Mouse (Mus musculus): ENCODE results near the gene Nabp1.
A peak's percentile ranks its signal among the peaks of the same experiment; 100 is the strongest.
"Not testable (repeated sequence)": the region's sequence is repeated elsewhere in the genome, so short reads cannot be mapped to it uniquely, and the experiment has no call there.

Gene Nabp1

DNA sequence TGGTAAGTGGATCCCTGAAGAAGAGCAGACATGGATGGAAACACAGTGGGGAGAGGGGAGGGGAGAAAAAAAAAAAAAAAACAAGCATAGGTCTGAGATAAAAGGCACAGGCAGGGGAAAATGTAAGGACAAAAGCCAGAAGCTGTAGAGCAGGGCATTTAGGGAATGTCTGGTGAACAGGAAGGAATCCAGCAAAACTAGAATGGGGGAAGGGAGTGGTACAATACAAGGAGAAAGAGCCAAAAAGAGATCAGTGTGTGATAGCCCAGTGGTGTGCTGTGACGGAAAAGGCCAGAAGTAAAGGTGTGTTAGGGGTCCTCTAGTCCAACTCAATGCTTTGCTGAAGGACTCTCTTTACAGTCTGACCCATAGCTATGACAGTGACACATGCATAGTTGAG lies 8.1 kb upstream of the Nabp1 start:
- DNase-seq (ENCODE audit: low spot score), result no peak

DNA sequence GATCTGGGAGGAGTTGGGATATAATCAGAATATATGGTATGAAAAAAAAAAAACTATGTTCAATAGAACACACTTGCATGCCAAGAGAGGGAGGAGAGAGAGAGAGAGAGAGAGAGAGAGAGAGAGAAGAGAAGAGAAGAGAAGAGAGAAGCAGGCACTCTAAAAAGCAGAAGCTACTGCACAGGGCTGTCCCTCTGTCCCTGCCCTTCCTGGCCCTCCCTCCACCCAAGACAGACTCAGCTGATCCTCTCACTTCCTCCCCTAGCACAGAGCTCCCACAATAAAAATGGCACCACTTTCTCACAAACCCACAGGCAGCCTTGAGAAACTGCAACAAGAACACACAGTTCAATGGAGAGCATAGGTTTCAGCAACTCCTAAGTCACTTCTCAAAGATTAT lies 2.2 kb upstream of the Nabp1 start:
- DNase-seq (ENCODE audit: low spot score), result no peak

- DNase-seq (ENCODE audit: low spot score), result no peak
Observed at GRCm38 (mm10) chr1:51479691-51480090, 1.5 kb upstream of the Nabp1 start.

DNA sequence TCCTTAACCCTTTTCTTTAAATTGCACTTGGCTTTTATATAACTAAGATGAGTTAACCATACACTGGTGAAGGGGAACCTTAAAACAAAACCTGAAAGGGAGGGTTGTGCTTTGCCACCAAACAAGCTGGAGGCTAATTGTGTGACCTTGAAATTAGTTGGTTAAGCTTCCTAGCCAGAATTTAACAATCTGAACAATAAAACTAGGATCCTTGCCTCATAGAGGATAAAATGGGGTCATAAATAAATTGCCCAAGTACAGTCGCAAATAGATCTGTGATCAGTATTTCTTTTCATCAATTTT lies 753 bp upstream of the Nabp1 start:
- no peak for DNase-seq (ENCODE audit: low spot score)

DNA sequence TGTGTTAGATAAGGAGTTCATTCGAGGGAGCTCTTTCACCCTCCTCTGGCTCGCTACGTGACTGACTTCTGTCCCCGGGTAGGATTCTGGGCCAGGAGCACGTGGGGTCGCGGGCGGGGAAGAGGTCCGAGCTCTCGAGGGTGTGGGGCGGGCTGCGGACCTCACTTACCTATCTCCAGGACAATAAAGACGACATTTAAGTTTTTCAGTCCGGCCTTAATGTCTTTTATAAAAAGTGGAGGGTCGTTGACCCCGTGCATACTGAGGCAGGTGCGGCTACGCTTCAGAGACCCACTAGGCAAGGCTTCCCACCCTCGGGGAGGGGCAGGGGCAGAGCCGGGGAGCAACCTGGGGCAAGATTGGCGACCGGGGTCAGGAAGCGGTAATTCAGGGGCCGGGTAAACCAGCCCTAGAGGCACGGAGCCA lies 556 bp downstream of the Nabp1 start:
- peak; percentile 12 for DNase-seq (ENCODE audit: low spot score)

GRCm38 (mm10) chr1:51476405-51476804 lies 1.8 kb downstream of the Nabp1 start:
- DNase-seq (ENCODE audit: low spot score), result no peak

- DNase-seq (ENCODE audit: low spot score), result no peak
Observed at GRCm38 (mm10) chr1:51468077-51468476, 10.1 kb downstream of the Nabp1 start.

DNA sequence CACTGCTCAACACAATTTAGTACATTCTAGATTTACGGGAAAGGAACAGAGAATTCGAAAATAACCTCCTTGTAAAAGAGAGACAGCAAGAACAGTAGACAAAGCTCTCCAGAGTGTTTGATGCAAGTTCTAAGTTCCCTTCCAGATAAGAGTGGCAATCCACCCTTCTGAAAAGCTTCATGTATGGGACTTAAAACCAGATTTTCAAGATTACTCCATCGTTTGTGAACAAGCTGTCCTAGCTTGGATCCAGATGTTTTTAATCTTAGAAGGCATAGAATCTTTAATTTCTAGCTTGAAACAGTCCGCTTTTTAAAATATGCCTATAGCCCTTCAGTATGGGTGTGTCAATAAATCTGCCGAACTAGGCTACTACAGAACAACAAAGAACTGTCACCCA lies 11.0 kb downstream of the Nabp1 start:
- DNase-seq (ENCODE audit: low spot score), result no peak

DNA sequence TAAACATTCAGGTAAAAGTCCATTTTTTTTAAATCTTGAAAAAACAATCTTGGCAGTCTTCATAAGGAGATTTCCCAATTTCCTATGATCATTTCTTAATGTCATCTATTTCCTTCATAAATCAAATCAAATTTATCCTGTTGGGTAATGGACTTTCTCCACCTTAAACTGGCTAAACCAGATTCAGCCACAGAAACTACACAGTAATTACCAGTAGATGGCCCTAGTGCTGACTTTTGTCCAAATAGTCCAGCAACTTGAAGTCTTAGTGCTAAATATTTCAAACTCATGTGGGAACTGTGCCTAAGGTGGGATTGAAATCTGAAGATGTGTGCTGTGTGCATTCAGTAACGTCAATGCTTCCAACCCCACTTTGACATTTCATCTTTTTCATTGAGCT lies 11.8 kb downstream of the Nabp1 start:
- DNase-seq (ENCODE audit: low spot score), result no peak

GRCm38 (mm10) chr1:51465285-51465684 lies 12.9 kb downstream of the Nabp1 start:
- no peak for DNase-seq (ENCODE audit: low spot score)

GRCm38 (mm10) chr1:51463038-51463437 lies 15.2 kb downstream of the Nabp1 start:
- DNase-seq (ENCODE audit: low spot score), result no peak

DNA sequence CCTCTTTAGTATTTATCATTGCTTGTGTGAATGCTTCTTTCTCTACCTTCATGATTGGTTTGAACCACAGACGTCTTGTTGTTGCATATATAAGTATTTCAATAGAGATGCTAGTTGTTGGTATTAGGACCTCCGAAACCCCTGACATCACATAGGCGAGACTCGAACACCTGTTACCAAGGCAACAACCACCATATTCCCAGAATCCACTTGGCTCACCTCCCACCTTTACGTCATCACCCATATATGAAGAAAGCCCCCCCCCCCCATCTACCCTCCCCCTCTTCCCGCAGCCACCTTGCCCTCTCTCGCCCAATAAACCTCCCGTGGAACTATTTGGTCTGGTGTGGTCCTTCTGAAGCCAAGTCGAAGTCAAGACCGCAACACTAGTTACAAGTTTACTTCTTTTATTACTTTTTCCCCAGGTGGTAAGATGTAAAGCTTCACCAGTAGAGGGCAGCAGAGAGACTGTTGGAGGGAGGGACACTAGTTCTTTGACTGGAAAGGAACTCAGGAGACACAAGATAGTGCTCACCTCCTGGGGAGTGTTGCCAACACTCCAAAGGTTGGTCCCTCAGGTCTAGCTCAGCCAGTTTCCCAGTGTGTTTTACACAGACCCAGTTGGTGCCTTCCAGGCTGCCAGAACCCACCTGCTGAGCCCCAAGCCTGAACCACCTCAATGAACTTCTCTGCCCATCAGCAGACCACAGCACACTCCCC lies 19.3 kb downstream of the Nabp1 start:
- no peak for DNase-seq (ENCODE audit: low spot score)

DNA sequence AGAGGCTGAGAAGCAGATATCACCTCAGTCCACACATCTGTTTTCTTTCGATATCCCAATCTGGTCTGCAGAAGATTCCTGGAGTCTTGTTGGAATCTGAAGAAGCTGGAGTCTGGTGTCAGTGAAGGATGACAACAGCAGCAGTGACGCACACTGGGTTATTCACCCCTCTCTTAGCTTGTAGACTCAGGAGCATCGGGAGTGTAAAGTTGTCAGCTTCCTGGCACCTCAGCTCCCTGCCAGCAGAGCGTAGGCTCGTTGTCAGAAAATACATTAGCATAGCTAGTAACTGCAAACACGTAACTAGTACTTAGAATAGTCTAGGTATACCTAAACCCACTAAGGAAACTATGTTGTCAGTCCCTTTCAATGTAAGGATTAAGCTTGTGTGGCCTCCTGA lies 20.1 kb downstream of the Nabp1 start:
- no peak for DNase-seq (ENCODE audit: low spot score)

DNA sequence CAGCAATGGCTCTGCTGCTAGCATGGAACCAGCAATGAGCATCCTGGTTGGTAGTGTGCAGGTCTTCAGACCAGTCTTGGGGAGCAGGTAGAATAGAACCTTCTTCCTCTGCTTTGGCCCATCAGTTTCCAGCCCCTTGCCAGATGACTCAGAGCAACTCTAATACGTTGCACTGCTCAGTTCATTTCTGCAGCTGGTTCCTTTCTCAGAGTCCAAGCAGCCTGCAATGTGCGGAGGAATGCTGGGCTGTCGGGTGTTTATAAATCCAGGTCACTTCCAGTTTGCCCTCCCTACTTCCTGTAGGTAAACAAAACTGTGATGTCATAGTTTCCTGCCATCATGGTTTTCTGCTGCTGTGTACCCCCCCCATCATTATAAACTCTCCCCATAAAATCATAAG lies 21.0 kb downstream of the Nabp1 start:
- no peak for DNase-seq (ENCODE audit: low spot score)

- DNase-seq (ENCODE audit: low spot score), result no peak
Observed at GRCm38 (mm10) chr1:51448789-51449188, 29.4 kb downstream of the Nabp1 start.

DNA sequence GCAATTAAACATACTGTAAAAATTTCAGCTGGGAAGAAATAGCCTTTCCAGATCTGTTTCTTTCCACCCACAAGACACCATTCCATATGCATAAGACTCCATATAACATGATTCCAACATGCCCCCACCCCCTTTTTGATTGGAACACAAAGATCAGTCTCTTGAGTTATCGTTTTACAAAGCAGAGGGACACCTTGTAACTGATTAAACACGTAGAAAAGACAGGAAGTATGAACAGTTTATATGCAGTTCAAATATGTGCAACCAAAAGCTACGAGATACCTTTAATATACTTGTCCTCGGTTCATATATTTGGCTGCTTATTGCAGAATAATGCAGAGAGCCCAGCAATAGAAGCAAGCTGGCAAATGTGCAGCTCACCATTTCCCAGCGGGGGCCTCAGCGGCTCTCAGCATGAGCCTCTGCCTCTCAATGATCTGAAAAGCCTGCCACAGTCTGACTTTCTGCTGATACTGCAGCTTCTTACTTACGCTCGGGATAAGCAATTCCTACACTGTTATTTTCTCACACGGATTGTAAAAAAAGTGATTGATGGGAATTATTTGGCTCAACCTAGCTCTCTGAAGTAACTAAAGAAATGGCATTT lies 32.3 kb downstream of the Nabp1 start:
- no peak for DNase-seq (ENCODE audit: low spot score)

- DNase-seq (ENCODE audit: low spot score), result no peak
Observed at GRCm38 (mm10) chr1:51445161-51445853, 32.9 kb downstream of the Nabp1 start.

GRCm38 (mm10) chr1:51429775-51430174 lies 48.5 kb downstream of the Nabp1 start:
- no peak for DNase-seq (ENCODE audit: low spot score)

DNA sequence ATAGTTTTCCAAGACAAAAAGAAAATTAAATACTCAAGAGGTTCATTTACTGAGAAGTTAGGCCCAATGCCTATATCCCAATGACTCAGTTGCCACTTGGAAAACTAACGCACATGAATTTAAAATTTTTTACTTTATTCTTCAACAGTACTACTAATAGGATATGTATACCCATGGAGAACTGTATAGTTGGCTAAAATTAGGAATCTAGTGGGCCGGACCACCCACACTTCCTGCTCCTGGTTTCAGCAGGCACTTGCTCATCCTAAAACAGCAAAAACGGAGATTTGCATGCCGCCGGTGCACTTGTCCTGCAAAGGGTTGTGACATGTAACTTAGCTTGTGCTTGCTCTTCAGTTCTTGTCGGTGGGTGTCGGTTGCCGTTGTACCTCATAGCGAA lies 51.9 kb downstream of the Nabp1 start:
- DNase-seq (ENCODE audit: low spot score), result no peak

DNA sequence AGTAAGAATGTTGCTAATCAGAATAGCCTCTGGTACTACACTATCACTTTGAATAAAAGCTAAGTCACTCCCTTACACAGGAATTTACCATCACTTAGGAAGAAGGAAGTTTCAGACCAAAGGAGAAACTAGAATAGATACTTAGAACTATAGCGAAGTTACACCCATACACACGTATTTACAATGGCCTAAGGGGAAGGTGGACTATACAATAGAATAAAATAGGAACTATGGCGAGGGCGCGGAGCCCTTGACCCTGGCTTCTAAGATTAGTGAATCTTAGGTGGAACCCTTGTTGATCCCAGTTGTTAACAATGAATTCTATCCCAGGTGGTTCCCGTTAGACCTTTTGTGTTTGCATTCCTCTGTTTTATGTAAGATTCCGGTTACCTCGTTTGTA lies 57.2 kb downstream of the Nabp1 start:
- DNase-seq (ENCODE audit: low spot score), result not testable (repeated sequence)

DNA sequence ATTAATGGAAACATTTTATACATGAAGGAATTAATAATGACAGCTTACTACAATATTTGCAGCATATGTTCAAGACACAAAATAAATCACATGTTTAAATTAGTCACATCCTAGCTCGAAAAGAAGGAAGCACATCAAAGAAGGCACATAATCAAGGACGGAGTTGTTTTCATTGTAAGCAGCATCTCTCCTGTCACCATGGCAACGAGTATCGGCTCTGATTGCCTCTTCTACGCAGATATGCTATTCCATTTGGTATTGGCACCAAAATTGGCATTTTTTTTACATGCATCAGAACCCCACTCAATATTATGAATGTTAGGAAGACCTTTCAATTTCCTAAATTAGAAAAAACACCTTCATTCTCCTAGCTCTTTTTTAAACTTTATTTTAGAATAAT lies 59.5 kb downstream of the Nabp1 start:
- no peak for DNase-seq (ENCODE audit: low spot score)
